Mouse (Mus musculus) hindlimb bud, embryonic 11.5 days (tissue): ENCODE results near the gene Ldhb.
"Not testable (repeated sequence)": the region's sequence is repeated elsewhere in the genome, so short reads cannot be mapped to it uniquely, and the experiment has no call there.

Experiments used
- DNase-seq: peaks from one replicate; pipeline ENCODE4 v3.0.0-alpha.2; 2012; ENCODE audit warnings: low read depth, low spot score; ENCODE audit errors: extremely low spot score

The Ldhb gene

GRCm38 (mm10) chr6:142515379-142515778, 7.6 kb upstream of the Ldhb start:
- DNase-seq, result not testable (repeated sequence)

GRCm38 (mm10) chr6:142514912-142515311, 7.2 kb upstream of the Ldhb start:
- DNase-seq, result no peak

- no peak for DNase-seq
These were observed 5.1 kb upstream of the Ldhb start for GRCm38 (mm10) chr6:142512902-142513301.

- DNase-seq, result no peak
These were observed 3.9 kb upstream of the Ldhb start for GRCm38 (mm10) chr6:142511516-142512135.

DNA sequence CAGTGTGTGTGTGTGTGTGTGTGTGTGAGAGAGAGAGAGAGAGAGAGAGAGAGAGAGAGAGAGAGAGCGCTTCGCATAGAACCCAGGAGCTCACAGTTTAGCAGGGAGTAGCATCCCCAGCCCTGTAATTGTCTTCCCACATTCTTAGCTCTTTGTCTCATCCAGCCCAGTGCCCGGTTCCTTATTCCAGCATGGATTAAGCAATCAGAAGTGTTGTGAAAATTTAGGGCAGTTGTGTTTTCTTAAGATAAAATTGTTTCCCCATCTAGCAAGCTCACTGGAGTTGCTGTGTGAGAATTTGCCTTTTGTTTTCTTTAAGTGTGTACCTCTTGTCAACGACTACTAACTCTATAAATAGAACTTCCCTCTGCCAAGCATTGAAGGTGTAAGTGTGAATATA, 906 bp upstream of the Ldhb start:
- DNase-seq, result no peak

DNA sequence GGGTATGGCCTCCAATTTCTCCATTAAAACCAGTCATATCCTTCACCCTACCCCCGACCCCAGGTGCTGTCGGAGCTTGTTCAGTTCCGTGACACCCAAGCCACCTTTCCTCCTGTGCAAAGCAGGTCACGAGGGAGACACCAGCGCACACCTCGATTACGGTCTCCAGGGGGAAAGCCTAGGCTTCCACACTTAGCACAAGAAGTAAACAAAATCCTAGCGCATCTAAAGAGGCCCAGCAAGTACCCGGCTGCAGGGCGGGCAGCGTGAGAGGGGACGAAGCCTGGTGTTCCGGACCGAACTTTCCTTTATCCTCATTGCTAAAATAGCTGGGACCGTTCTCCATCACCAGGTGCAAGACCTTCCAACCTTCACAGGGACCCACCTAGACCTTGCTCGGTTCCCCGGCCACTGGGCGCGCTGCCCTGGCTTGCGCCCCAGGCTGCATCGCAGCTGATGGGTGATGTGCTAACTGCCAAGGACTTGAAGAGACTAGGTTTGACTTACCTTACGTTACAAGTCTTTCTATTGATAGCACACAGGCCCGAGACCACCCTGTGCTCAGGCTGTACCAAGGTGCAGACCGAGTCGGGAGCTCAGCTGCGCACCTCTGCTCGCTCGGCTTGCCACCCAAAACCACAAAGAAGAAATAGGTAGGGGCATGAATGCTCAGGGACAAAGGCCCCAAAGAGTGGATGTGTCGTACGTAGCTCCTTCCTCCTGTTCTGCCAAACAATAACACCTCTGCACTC, 548 bp downstream of the Ldhb start:
- no peak for DNase-seq

DNA sequence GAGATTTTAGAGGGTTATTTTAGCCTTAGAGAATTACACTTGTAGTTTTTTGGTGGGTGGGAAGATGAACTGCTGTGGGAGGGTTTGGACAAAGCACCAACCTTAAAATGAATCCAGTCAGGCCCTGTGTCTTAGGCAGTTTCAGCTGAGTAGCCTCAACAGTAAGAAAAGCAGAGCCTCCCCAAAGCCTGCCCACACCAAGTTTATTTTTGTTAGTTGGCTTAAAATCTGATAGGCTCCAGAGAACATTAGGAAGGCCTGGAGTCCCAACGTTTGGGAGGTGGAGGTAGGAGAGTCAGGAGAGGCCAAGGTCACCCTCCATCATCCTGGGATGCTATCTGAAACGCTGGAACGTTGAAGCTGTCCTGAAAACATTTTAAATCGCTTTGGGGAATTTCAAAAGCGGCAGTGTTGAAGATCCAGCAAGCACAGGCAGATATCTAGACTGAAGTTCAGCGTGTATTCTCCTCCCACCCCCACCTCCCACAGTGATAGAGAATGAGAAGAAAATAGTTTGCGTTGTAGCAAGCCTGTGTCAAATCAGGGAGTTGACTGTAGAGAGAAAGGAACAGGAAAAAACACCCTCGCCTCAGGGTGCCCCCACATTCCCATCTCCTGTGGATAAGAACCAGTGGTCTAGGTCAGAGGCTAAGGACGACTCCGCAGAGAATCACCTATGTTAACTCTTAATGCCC, 1.3 kb downstream of the Ldhb start:
- DNase-seq, result no peak

GRCm38 (mm10) chr6:142503601-142504000, 4.2 kb downstream of the Ldhb start:
- no peak for DNase-seq

DNA sequence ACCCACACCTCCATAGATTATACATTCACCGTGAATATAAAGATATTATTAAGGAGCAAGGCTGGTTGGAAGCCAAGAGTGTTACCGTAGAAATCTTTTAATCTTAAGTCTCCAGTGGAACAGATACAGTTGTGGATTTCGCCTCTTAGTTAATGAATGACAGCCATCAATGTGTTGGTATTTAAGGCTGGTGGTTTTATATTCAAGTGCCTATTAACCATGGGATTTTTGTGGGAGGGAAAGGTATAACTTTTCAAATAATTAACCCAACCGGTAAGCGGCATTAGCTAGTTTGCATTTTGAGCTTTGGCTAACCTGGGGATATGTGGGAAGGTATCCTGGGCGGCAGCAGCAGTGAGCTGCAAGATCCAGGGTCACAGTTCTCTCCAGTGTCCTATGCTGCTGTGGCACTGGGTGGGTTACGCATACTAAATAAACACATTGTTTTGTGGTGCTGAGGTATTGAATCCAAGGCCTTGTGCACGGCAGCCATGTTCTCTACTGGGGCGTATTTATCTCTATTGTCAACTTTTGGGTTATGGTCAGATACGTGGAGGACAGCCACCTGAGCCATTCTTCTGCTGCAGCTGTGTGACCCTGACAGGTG, 5.1 kb downstream of the Ldhb start:
- DNase-seq, result no peak

DNA sequence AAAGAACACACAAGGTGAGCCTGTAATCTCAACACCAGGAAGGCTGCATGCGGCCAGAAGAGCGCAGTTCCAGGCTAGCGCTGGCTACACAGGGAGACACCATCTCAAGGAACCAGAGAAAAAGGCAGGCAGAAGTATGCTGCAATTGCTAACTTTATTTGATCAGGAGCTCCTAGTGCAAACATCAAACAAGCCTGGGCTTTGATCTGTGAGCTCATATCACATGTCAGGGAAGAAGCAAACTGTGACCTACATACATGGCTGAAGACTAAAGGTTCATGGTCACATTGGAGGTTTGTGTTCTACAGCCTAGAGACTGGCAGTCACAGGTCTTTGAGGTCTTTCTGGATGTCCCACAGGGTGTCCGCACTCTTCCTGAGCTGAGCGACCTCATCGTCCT, 17.6 kb downstream of the Ldhb start:
- not testable (repeated sequence) for DNase-seq

GRCm38 (mm10) chr6:142487638-142488037, 20.1 kb downstream of the Ldhb start:
- no peak for DNase-seq

GRCm38 (mm10) chr6:142485478-142486123, 22.2 kb downstream of the Ldhb start:
- no peak for DNase-seq

DNA sequence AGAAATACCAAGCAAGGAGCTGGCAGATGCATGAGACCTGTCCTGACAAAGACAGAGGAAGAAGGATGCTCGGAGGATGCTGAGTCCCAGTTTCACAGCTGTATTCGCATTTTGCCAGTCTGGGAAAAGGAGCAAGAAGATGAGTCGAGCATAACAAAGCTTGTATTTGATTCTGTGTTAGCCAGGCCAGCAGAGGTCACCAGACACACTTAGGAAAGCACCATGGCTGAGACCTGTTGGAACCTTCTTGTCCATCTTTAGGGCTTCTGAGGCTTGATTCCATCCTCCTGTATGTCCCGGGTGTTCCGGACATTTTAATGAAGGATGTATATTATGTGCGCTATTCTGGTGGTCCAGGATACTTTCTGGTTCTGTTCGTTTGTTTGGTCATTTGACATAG, 30.5 kb downstream of the Ldhb start:
- DNase-seq, result no peak

- no peak for DNase-seq
These were observed 35.0 kb downstream of the Ldhb start, which contains the start of gene Gys2 for GRCm38 (mm10) chr6:142472801-142473203. Gene Gys2 (minus strand): TSS chr6:142473109.

GRCm38 (mm10) chr6:142471141-142471540, 36.6 kb downstream of the Ldhb start:
- no peak for DNase-seq

- DNase-seq, result no peak
These were observed 38.2 kb downstream of the Ldhb start for GRCm38 (mm10) chr6:142469602-142470001.

DNA sequence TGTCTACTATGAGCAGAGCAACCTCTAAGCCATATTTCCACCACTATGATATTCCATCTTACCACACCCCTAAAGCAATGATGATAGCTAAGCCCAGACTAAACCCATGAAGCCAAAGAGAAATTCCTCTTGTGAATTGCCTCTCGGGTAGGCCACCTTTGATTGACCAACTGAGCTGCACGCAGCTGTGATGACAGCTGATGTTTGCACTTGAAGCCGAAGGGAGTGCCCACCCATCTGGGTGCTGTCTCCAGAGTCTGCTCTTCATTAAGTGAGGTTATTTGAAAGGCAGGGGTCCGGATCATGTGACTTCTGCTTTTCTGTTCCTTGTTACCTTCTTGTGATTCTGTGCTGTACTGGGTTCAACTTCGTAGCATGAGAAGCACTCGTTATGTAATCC, 45.6 kb downstream of the Ldhb start:
- DNase-seq, result no peak

GRCm38 (mm10) chr6:142459017-142459678, 48.6 kb downstream of the Ldhb start:
- no peak for DNase-seq

GRCm38 (mm10) chr6:142458010-142458409, 49.7 kb downstream of the Ldhb start:
- DNase-seq, result peak; percentile 8

- no peak for DNase-seq
These were observed 52.3 kb downstream of the Ldhb start for GRCm38 (mm10) chr6:142455314-142455996.
